Mouse (Mus musculus) neural tube, embryonic 14.5 days (tissue): Measurements from ENCODE around the gene Ccser1. TPM values are rescaled to one million over a fixed set of nuclear protein-coding genes. Genes with fewer than 3 reads are reported as not detected.

Source experiments
- ATAC-seq: fragments of 200-750 bp; cut with Nextera tagmentation; 2 replicates; pipeline ENCODE4 v1.8.0; 2017; ENCODE audit warnings: low read depth, mild to moderate bottlenecking, moderate TSS enrichment, moderate library complexity
- H3K27ac ChIP-seq: fragments of 300-500 bp; sonication (generic); 2 replicates; pipeline ENCODE4 v1.5.1; 2014; ENCODE audit warnings: low read depth, mild to moderate bottlenecking, control low read depth, low read length, moderate library complexity, mixed read lengths
- H3K27me3 ChIP-seq: fragments of 300-500 bp; sonication (generic); 2 replicates; pipeline ENCODE4 v1.6.1; 2014; ENCODE audit warnings: low read length; ENCODE audit not compliant: control insufficient read depth, insufficient read depth
- H3K36me3 ChIP-seq: fragments of 300-500 bp; sonication (generic); 2 replicates; pipeline ENCODE4 v1.6.1; 2014; ENCODE audit warnings: low read length, mixed read lengths; ENCODE audit not compliant: control insufficient read depth, insufficient read depth
- H3K4me1 ChIP-seq: fragments of 300-500 bp; sonication (generic); 2 replicates; pipeline ENCODE4 v1.6.1; 2014; ENCODE audit warnings: low read length; ENCODE audit not compliant: control insufficient read depth, insufficient read depth
- H3K4me2 ChIP-seq: fragments of 300-500 bp; sonication (generic); 2 replicates; pipeline ENCODE4 v1.6.1; 2014; ENCODE audit warnings: mild to moderate bottlenecking, low read depth, low read length, control low read depth
- H3K4me3 ChIP-seq: fragments of 300-500 bp; sonication (generic); 2 replicates; pipeline ENCODE4 v1.5.1; 2014; ENCODE audit warnings: low read depth, low read length, control low read depth, mixed read lengths
- H3K9ac ChIP-seq: fragments of 300-500 bp; sonication (generic); replicated peaks from 2 replicates; pipeline ENCODE4 v1.6.1; 2014; ENCODE audit warnings: low read depth, mild to moderate bottlenecking, control low read depth, low read length, mixed read lengths
- H3K9me3 ChIP-seq: fragments of 300-500 bp; sonication (generic); 2 replicates; pipeline ENCODE4 v1.6.1; 2016; ENCODE audit warnings: low read length; ENCODE audit not compliant: control insufficient read depth
- WGBS: fragments of 180-500 bp; shearing (Covaris S2); extraction: QIAGEN DNeasy Blood & Tissue Kit; methylation state at CpG from one replicate; pipeline ENCODE4 v1.1.7; 2014; 5-methylcytosine and 5-hydroxymethylcytosine counted together
- polyA plus RNA-seq: library from polyadenylated mRNA; unstranded; fragments of >200 nt; fragmentation: Nextera tagmentation; extraction: Ambion mirVana; gene quantifications from 2 replicates; pipeline ENCODE4 v1.2.1, GENCODE M21; 2014

The Ccser1 gene
- polyA plus RNA-seq, 1 experiment from 2014 or later, result 37.5 TPM

DNA sequence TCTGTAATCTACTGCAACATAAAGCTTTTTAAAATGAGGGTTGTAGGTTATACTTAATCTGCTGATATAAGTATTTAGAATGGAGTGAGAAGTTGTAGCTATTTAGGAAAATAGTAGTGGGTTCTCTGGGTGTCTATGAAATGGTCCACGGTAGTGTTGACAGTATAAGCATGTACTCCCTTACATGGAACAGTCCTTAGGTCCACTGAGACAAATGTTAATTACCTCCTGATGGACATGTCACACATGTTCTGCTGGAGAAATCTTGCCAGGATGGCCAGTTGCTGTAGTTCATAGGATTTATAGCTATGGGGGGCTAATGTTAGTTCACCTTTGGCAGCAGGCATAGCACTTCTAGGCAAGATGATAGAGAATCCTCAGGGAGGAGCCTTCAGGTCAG lies 625.4 kb downstream of the Ccser1 start:
- Histone ChIP-seq H3K27me3 (no peaks in the 10 kb centered on the region), H3K36me3 (no peaks in the 10 kb centered on the region), H3K9ac (no peak overlapping the region), H3K4me2 (no peak overlapping the region), H3K4me3 (no peak overlapping the region), H3K4me1 (no peaks in the 10 kb centered on the region), H3K27ac (no peak overlapping the region), H3K9me3 (no peaks in the 10 kb centered on the region)
- 90% methylated on average over 1 of the region's 1 CpGs for WGBS
- no peak for ATAC-seq

DNA sequence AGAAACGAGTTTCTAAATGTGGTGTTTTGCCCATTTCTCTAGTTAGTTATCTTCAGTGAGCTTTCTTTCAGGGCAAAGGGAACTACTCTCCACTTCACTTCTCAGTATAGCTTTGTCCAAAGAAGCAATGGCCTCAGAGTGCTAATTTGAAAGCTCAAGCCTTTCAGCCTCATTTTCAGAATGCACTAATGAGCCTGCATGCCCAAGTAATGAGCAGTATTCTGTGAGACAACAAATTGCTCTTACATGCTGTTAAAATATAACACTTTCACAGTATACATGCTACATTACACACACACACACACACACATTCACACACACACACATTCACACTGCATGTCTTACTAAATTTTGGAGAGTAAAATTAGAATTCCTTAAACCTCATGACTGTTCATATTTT lies 637.6 kb downstream of the Ccser1 start:
- H3K4me3 ChIP-seq, result no peak overlapping the region
- H3K27ac ChIP-seq, result no peak overlapping the region
- WGBS, result 90% methylated on average over 1 of the region's 1 CpGs
- no peak overlapping the region for H3K9ac ChIP-seq
- H3K4me2 ChIP-seq, result no peak overlapping the region
- ATAC-seq, result no peak
- H3K27me3 ChIP-seq, result no peaks in the 10 kb centered on the region
- H3K36me3 ChIP-seq, result no peaks in the 10 kb centered on the region
- no peaks in the 10 kb centered on the region for H3K9me3 ChIP-seq
- no peaks in the 10 kb centered on the region for H3K4me1 ChIP-seq

DNA sequence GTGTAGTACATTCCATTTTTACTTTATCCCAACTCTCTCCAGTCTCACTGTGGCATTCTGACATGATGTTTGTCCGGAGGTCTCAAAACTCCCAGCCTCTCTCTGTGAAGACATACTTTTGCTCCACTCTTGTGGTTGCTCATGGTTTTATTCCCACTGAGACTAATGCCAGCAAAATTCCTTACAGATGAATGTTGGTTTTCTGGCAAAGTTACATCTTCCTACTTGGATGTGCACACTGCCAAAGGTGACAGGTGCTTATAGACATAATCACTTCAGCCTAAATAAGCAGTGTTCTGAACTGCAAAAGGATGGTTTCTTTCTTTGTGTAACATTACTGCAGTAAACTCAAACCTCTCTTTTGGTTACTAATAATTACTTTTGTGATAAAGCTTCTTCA lies 696.2 kb downstream of the Ccser1 start:
- 95% methylated on average over 1 of the region's 1 CpGs for WGBS
- ATAC-seq, result no peak
- H3K36me3 ChIP-seq, result no peaks in the 10 kb centered on the region
- H3K27me3 ChIP-seq, result no peaks in the 10 kb centered on the region
- H3K9ac ChIP-seq, result no peak overlapping the region
- no peak overlapping the region for H3K27ac ChIP-seq
- H3K4me3 ChIP-seq, result no peak overlapping the region
- H3K9me3 ChIP-seq, result no peaks in the 10 kb centered on the region
- no peak overlapping the region for H3K4me2 ChIP-seq
- H3K4me1 ChIP-seq, result no peaks in the 10 kb centered on the region

DNA sequence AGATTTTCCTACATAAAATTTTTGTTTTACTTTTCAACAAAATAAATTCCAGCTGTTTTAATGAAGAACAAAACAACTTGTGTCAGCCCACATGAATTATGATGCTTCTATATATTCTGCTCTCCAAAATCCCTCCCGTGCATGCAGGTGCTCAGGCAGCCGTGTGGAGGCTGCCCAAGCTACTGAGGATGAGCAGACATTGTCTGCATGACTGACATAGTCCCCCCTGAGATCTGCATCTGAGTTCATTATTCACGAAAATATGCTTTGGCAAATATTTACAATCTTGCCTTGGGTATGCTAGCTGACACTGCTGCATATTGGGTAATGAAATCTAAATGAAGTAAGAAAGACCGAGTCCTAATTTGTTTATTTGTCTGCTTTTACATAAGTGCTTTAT lies 718.1 kb downstream of the Ccser1 start:
- no peaks in the 10 kb centered on the region for H3K4me1 ChIP-seq
- no peaks in the 10 kb centered on the region for H3K9me3 ChIP-seq
- no peak overlapping the region for H3K27ac ChIP-seq
- no peak overlapping the region for H3K4me2 ChIP-seq
- H3K9ac ChIP-seq, result no peak overlapping the region
- no peak for ATAC-seq
- 47% methylated on average over 4 of the region's 4 CpGs for WGBS
- no peaks in the 10 kb centered on the region for H3K36me3 ChIP-seq
- H3K27me3 ChIP-seq, result no peaks in the 10 kb centered on the region
- no peak overlapping the region for H3K4me3 ChIP-seq

DNA sequence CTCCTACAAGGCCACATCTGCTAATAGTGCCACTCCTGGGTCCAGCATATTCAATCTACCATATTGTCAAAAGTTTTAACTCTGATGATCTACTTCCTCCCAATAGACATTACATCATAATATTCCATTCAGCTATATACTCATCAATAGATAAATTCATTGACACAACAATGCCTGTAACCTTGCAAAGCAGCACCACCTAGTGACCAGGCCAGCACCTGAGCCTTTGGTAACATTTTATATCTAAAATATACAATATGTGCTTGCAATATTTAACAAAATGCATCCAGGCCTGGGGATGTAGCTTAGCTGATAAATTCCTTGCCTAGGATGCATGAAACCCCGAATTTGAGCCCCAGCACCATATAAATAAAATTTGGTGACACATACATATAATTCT lies 722.6 kb downstream of the Ccser1 start:
- Histone ChIP-seq H3K27me3 (no peaks in the 10 kb centered on the region), H3K36me3 (no peaks in the 10 kb centered on the region), H3K9me3 (no peaks in the 10 kb centered on the region), H3K9ac (no peak overlapping the region), H3K4me3 (no peak overlapping the region), H3K4me2 (no peak overlapping the region), H3K27ac (no peak overlapping the region), H3K4me1 (no peaks in the 10 kb centered on the region)
- ATAC-seq, result no peak; the same call in 1 of the 2 replicates
- WGBS, result 28% methylated on average over 1 of the region's 1 CpGs

DNA sequence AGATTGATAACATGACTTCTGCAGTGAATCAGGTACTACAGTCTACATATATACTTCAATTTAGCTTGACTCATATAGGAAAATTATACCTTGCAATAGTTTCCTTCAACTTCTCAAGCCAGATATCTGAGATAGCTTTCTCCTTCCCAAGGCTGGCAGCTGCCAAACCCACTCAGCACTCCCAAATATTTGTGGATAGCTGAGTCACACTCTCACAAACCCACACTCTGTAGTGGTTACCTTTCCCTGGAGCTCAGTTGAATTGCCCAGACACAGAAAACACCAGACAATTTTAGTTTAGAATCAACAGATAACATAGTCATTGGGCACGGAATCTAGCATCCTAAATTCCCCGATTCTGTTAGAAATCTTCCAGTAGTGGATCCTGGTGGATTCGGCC lies 732.8 kb downstream of the Ccser1 start:
- H3K36me3 ChIP-seq, result no peaks in the 10 kb centered on the region
- 99% methylated on average over 3 of the region's 3 CpGs for WGBS

DNA sequence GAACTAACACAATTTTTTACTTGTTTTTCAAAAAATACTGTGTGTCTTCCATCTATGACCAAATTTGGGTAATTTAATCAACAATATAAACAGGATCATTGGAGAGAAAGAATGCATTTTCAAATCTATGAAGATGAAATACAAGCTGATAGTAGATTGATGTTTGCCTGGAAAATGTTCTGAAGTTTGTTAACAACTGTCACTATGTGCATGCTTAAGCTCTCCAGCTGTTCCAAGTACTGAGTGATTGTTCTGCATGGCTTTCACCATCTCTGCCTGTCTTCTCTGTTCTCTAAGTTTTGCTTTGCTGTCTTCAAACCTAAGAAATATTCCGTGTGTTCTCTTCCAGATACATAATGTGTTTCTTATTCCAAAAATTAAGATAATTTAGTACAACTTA lies 751.5 kb downstream of the Ccser1 start:
- no peak for ATAC-seq
- no peaks in the 10 kb centered on the region for H3K36me3 ChIP-seq
- H3K4me1 ChIP-seq, result no peaks in the 10 kb centered on the region
- no peak overlapping the region for H3K4me3 ChIP-seq
- H3K9me3 ChIP-seq, result no peaks in the 10 kb centered on the region
- 92% methylated on average over 1 of the region's 1 CpGs for WGBS
- H3K4me2 ChIP-seq, result no peak overlapping the region
- H3K27me3 ChIP-seq, result no peaks in the 10 kb centered on the region
- no peak overlapping the region for H3K27ac ChIP-seq
- H3K9ac ChIP-seq, result no peak overlapping the region

More for the DNA sequence above, 732.8 kb downstream of the Ccser1 start:
- Histone ChIP-seq H3K9me3 (no peaks in the 10 kb centered on the region), H3K27me3 (no peaks in the 10 kb centered on the region), H3K4me2 (no peak overlapping the region), H3K27ac (no peak overlapping the region), H3K4me3 (no peak overlapping the region), H3K4me1 (no peaks in the 10 kb centered on the region), H3K9ac (no peak overlapping the region)
- no peak for ATAC-seq

DNA sequence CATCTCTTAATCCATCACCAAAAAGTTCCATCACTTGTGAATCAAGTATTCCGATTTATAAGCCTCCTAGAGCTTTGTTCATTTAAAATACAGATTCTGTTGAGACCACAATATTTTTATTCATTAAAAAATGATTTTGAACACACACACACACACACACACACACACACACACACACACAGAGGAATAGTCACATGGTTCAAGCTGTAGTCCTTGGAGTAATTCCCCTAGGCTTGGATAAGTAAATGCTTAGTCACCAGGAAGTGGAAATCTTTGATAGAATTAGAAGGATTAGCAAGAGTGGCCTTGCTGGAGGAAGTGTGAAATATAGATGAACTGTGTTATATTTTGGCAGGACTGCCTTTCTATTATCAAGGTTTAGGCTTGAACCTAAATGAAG lies 756.5 kb downstream of the Ccser1 start:
- ATAC-seq, result no peak
- H3K27ac ChIP-seq, result no peak overlapping the region
- no peak overlapping the region for H3K4me3 ChIP-seq
- no peaks in the 10 kb centered on the region for H3K27me3 ChIP-seq
- no peaks in the 10 kb centered on the region for H3K36me3 ChIP-seq
- no peak overlapping the region for H3K9ac ChIP-seq
- no peak overlapping the region for H3K4me2 ChIP-seq
- no peaks in the 10 kb centered on the region for H3K9me3 ChIP-seq
- no peaks in the 10 kb centered on the region for H3K4me1 ChIP-seq
- 98% methylated on average over 1 of the region's 1 CpGs for WGBS

DNA sequence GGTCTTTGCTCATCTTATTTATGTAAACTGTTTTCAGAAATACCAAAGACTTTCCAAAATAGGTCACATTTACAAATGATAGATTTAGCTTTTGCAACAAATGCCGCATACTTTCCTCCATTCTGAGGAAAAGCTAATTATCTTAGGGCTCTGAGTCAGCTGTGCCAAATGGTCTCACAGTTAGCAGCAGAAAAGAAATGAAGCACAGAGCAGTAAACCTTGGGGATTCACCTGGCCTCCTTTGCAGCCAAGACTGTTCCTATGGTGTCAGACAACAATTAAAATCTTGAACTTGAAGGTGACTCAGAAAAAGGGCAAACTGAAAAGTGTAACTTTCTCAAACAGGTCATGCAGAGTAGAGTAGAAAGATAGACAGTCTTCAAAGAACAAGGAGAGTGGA lies 759.1 kb downstream of the Ccser1 start:
- no peak for ATAC-seq
- 78% methylated on average over 1 of the region's 1 CpGs for WGBS

DNA sequence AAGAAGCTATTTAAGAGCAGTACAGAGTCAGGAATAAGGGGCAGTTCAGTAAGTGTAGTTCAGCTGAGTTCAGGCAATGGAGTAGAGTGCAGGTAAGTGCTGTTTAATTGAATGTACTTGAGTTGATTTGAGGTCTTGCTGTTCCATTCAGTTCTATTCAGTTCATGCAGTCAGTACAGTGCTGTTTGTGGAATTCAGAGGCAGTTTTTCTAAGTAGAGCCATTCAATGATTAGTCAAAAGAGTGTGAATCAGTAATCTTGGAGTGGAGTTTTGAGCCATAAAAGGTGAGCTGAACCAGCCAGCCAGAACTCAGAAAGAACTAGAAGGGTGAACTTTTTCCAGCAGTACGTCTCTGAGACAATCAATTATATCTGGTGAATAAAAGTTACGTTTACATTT lies 773.6 kb downstream of the Ccser1 start:
- no peak overlapping the region for H3K9ac ChIP-seq
- H3K4me3 ChIP-seq, result no peak overlapping the region
- no peak overlapping the region for H3K27ac ChIP-seq
- 90% methylated on average over 2 of the region's 2 CpGs for WGBS
- H3K9me3 ChIP-seq, result no peaks in the 10 kb centered on the region
- no peaks in the 10 kb centered on the region for H3K36me3 ChIP-seq
- no peaks in the 10 kb centered on the region for H3K27me3 ChIP-seq
- ATAC-seq, result no peak
- no peaks in the 10 kb centered on the region for H3K4me1 ChIP-seq
- H3K4me2 ChIP-seq, result no peak overlapping the region

More for the DNA sequence above, 759.1 kb downstream of the Ccser1 start:
- H3K4me1 ChIP-seq, result no peaks in the 10 kb centered on the region
- no peak overlapping the region for H3K9ac ChIP-seq
- no peaks in the 10 kb centered on the region for H3K9me3 ChIP-seq
- H3K4me2 ChIP-seq, result no peak overlapping the region
- no peaks in the 10 kb centered on the region for H3K27me3 ChIP-seq
- no peaks in the 10 kb centered on the region for H3K36me3 ChIP-seq
- H3K27ac ChIP-seq, result no peak overlapping the region
- H3K4me3 ChIP-seq, result no peak overlapping the region
